Mouse (Mus musculus) heart, postnatal 0 days (tissue): ENCODE data around the gene Anapc4. TPM values are rescaled to one million over a fixed set of nuclear protein-coding genes. Genes with fewer than 3 reads are reported as not detected.
A peak's percentile ranks its signal among the peaks of the same experiment; 100 is the strongest.

Source experiments
- ATAC-seq: fragments of 200-750 bp; cut with Nextera tagmentation; 2 replicates; pipeline ENCODE4 v1.8.0; 2017; ENCODE audit warnings: low read depth, moderate number of reproducible peaks, moderate library complexity; ENCODE audit not compliant: insufficient read depth
- DNase-seq: peaks from one replicate; pipeline ENCODE4 v3.0.0-alpha.2; 2016; ENCODE audit warnings: low spot score
- H3K27ac ChIP-seq: fragments of 300-500 bp; sonication (generic); 2 replicates; pipeline ENCODE4 v1.5.1; 2014; ENCODE audit warnings: low read depth, mild to moderate bottlenecking
- H3K27me3 ChIP-seq: fragments of 300-500 bp; sonication (generic); 2 replicates; pipeline ENCODE4 v1.6.1; 2014; ENCODE audit warnings: low read length, mixed read lengths; ENCODE audit not compliant: control insufficient read depth, insufficient read depth
- H3K36me3 ChIP-seq: fragments of 300-500 bp; sonication (generic); replicated peaks from 2 replicates; pipeline ENCODE4 v1.6.1; 2014; ENCODE audit warnings: low read length, mixed read lengths; ENCODE audit not compliant: control insufficient read depth, insufficient read depth
- H3K4me1 ChIP-seq: fragments of 300-500 bp; sonication (generic); 2 replicates; pipeline ENCODE4 v1.6.1; 2014; ENCODE audit warnings: antibody characterized with exemption; ENCODE audit not compliant: control insufficient read depth, insufficient read depth
- H3K4me2 ChIP-seq: fragments of 300-500 bp; sonication (generic); 2 replicates; pipeline ENCODE4 v1.6.1; 2014; ENCODE audit warnings: low read depth, mild to moderate bottlenecking, low read length, moderate library complexity
- H3K4me3 ChIP-seq: fragments of 300-500 bp; sonication (generic); 2 replicates; pipeline ENCODE4 v1.5.1; 2014; ENCODE audit warnings: low read depth, low read length
- H3K9ac ChIP-seq: fragments of 300-500 bp; sonication (generic); replicated peaks from 2 replicates; pipeline ENCODE4 v1.6.1; 2014; ENCODE audit warnings: low read depth, low read length, mixed read lengths
- H3K9me3 ChIP-seq: fragments of 300-500 bp; sonication (generic); replicated peaks from 2 replicates; pipeline ENCODE4 v1.6.1; 2016; ENCODE audit warnings: low read length; ENCODE audit not compliant: control insufficient read depth
- CTCF ChIP-seq: IDR thresholded peaks from 2 replicates; pipeline ENCODE4 v1.5.1; 2016; ENCODE audit warnings: antibody characterized with exemption, control low read depth, low read depth
- EP300 ChIP-seq: IDR thresholded peaks from 2 replicates; pipeline ENCODE4 v1.6.1; 2016; ENCODE audit warnings: antibody characterized with exemption, low read depth
- WGBS: fragments of 180-500 bp; shearing (Covaris S2); extraction: QIAGEN DNeasy Blood & Tissue Kit; methylation state at CpG from one replicate; pipeline ENCODE4 v1.1.7; 2014; 5-methylcytosine and 5-hydroxymethylcytosine counted together
- polyA plus RNA-seq: library from polyadenylated mRNA; unstranded; fragments of >200 nt; fragmentation: Nextera tagmentation; extraction: Ambion mirVana; gene quantifications from 2 replicates; pipeline ENCODE4 v1.2.1, GENCODE M21; 2015
- total RNA-seq: library from RNA; depleted of rRNA; stranded (reverse); fragments of >200 nt; gene quantifications from 2 replicates; pipeline ENCODE4 v1.2.3, GENCODE M21; 2014; ENCODE audit warnings: low replicate concordance

The Anapc4 gene
- total and polyA plus RNA-seq, 2 experiments from 2014 or later: 33.7 to 48.7 TPM

DNA sequence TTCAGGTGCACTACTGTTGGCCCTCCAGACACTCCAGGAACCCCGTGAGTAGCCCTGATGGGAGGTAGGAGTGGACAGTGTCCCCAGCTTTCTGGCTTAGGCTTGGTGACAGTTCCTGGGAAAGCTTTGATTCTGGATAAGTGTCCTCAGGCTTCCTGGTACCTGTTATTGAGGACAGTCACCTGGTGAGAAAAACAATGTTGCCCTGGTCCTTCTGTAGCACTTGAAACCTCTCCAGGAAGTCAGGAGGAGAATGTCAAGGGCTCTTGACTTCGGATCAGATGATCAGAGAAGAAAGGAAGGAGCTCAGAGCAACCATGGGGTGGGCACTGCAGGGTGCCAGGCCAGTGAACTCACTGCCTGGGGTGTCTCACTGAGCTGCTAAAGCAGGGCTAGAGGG is 48.6 kb downstream of the Anapc4 start:
- Histone ChIP-seq H3K9me3 (no peaks in the 10 kb centered on the region), H3K36me3 (no peaks in the 10 kb centered on the region), H3K4me3 (no peak overlapping the region), H3K27ac (no peak overlapping the region), H3K9ac (no peak overlapping the region), H3K4me1 (no peaks in the 10 kb centered on the region), H3K27me3 (no peaks in the 10 kb centered on the region), H3K4me2 (no peak overlapping the region)
- DNase-seq: no peak
- no peak for ATAC-seq
- TF ChIP-seq CTCF (no peak), EP300 (no peak)
- 43% methylated on average over 2 of the region's 2 CpGs for WGBS

DNA sequence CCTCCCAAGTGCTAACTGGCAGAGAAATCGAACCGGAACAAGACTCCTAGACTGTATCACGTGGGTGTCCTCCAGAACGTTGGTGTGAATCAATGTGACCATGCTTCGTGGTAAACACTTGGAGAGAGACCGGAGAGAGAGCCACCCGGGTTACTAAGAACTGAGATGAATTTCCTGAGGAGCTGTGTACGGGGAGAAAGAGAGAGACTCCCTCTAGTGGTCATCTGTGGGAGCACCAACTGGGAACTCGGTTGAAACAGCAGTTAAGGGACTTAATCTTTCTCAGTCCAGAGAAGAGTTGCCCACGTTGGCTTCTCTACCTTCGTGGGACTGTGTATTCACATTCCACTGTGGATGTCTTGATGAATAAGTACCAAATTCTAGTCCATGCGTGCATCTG is 53.3 kb downstream of the Anapc4 start:
- TF ChIP-seq CTCF (peak; percentile 66), EP300 (no peak)
- no peak overlapping the region for H3K4me3 ChIP-seq
- H3K9me3 ChIP-seq: no peaks in the 10 kb centered on the region
- DNase-seq (no peak), ATAC-seq (no peak)
- H3K27ac ChIP-seq: no peak overlapping the region
- no peaks in the 10 kb centered on the region for H3K36me3 ChIP-seq
- H3K4me1 ChIP-seq: no peaks in the 10 kb centered on the region
- H3K9ac ChIP-seq: no peak overlapping the region
- no peak overlapping the region for H3K4me2 ChIP-seq
- H3K27me3 ChIP-seq: no peaks in the 10 kb centered on the region
- WGBS: 45% methylated on average over 12 of the region's 12 CpGs

GRCm38 (mm10) chr5:52889919-52890318 is 56.1 kb downstream of the Anapc4 start:
- DNase-seq (no peak), ATAC-seq (no peak)
- Histone ChIP-seq H3K4me1 (no peaks in the 10 kb centered on the region), H3K27ac (no peak overlapping the region), H3K4me2 (no peak overlapping the region), H3K9me3 (no peaks in the 10 kb centered on the region), H3K9ac (no peak overlapping the region), H3K4me3 (no peak overlapping the region), H3K27me3 (no peaks in the 10 kb centered on the region), H3K36me3 (no peaks in the 10 kb centered on the region)
- 78% methylated on average over 7 of the region's 7 CpGs for WGBS
- no peak for TF ChIP-seq CTCF
- TF ChIP-seq EP300: no peak

GRCm38 (mm10) chr5:52891949-52892835 is 58.4 kb downstream of the Anapc4 start:
- H3K9me3 ChIP-seq: no peaks in the 10 kb centered on the region
- no peak overlapping the region for H3K4me2 ChIP-seq
- H3K4me1 ChIP-seq: no peaks in the 10 kb centered on the region
- ATAC-seq (no peak), DNase-seq (no peak)
- H3K36me3 ChIP-seq: no peaks in the 10 kb centered on the region
- WGBS: 72% methylated on average over 12 of the region's 12 CpGs
- no peaks in the 10 kb centered on the region for H3K27me3 ChIP-seq
- no peak overlapping the region for H3K9ac ChIP-seq
- no peak overlapping the region for H3K4me3 ChIP-seq
- TF ChIP-seq CTCF (no peak), EP300 (no peak)
- H3K27ac ChIP-seq: no peak overlapping the region

DNA sequence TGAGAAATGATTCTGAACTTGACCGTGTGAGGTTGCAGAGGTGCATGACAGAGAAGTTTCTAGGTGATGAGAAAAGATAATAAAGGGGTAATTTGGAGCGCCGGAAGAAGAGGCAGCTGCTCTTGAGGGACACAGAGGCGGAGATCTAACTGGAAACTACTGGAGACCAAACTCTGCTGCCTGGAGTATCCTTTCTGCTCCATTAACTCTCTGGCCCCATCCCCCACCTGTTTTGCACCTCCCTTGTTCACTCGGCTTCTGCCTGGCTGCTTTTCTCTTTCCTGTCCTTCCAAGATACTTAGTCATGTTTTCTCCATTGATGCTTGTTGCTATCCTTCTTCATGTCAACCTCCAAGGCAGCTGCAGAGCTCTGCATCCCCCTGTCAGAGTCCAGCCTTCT is 60.1 kb downstream of the Anapc4 start:
- Histone ChIP-seq H3K4me2 (no peak overlapping the region), H3K9ac (no peak overlapping the region), H3K4me1 (no peaks in the 10 kb centered on the region), H3K27ac (no peak overlapping the region), H3K9me3 (no peaks in the 10 kb centered on the region), H3K4me3 (no peak overlapping the region), H3K36me3 (no peaks in the 10 kb centered on the region), H3K27me3 (no peaks in the 10 kb centered on the region)
- TF ChIP-seq EP300: no peak
- no peak for TF ChIP-seq CTCF
- WGBS: 85% methylated on average over 5 of the region's 5 CpGs
- DNase-seq (no peak), ATAC-seq (no peak)

GRCm38 (mm10) chr5:52904246-52904645 is 70.4 kb downstream of the Anapc4 start:
- no peaks in the 10 kb centered on the region for H3K4me1 ChIP-seq
- H3K4me2 ChIP-seq: no peak overlapping the region
- no peaks in the 10 kb centered on the region for H3K9me3 ChIP-seq
- ATAC-seq: no peak
- TF ChIP-seq EP300 (no peak), CTCF (no peak)
- no peaks in the 10 kb centered on the region for H3K36me3 ChIP-seq
- no peaks in the 10 kb centered on the region for H3K27me3 ChIP-seq
- WGBS: 26% methylated on average over 4 of the region's 4 CpGs
- no peak overlapping the region for H3K27ac ChIP-seq
- H3K4me3 ChIP-seq: no peak overlapping the region
- DNase-seq: no peak
- H3K9ac ChIP-seq: no peak overlapping the region
